Mouse (Mus musculus): ENCODE results near the gene Dgkb.

Gene Dgkb

DNA sequence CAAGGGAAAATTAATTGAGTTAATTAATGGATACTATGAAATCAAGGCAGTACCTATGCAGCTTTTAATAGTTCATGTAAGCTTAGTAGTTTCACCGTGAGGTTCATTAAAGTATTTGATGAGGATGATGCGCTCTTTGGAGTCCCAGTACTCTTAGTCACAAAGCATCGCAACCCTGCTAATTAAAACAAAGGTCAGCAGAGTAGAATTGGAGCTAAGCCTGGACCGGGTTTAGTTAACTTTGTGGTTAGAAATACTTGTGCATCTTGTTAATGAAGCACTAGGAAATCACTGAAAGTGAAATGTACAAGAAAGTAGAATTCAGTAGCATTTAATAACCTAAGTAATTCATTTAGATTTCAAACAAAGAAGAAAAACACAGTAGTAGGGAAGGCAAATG is 544.0 kb downstream of the Dgkb start:
- DNase-seq (ENCODE audit: low read depth in 1 of 2, low spot score in 2 of 2) = no peak

GRCm38 (mm10) chr12:38371597-38371996 is 554.1 kb downstream of the Dgkb start:
- DNase-seq (ENCODE audit: low read depth in 1 of 2, low spot score in 2 of 2) = no peak

GRCm38 (mm10) chr12:38374159-38374558 is 556.6 kb downstream of the Dgkb start:
- no peak for DNase-seq (ENCODE audit: low read depth in 1 of 2, low spot score in 2 of 2)

- no peak for DNase-seq (ENCODE audit: low read depth in 1 of 2, low spot score in 2 of 2)
These were observed 568.4 kb downstream of the Dgkb start for GRCm38 (mm10) chr12:38385942-38386341.

- DNase-seq (ENCODE audit: low read depth in 1 of 2, low spot score in 2 of 2) = no peak
These were observed 569.5 kb downstream of the Dgkb start for GRCm38 (mm10) chr12:38386991-38387390.

DNA sequence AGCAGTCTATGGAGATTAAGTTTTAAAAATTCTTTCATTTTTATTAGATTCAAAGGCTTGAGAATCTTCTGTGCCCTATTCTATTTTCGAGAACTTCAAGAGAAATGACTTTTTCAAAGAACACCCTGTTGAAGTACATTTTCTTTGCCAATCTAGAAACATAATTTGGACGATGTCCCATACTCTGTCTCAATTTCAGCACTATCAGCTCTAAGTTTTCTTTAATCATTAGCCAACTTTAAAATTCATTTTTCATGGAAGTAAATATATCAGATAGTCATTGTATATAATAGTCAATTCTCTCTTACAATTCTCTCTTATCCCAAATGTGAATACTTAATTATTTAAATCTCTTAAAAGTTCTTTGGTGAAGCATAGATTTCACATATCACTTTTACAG is 570.1 kb downstream of the Dgkb start:
- DNase-seq (ENCODE audit: low read depth in 1 of 2, low spot score in 2 of 2) = no peak

- DNase-seq (ENCODE audit: low read depth in 1 of 2, low spot score in 2 of 2) = no peak
These were observed 570.7 kb downstream of the Dgkb start for GRCm38 (mm10) chr12:38388243-38388642.

GRCm38 (mm10) chr12:38397754-38398312 is 580.3 kb downstream of the Dgkb start:
- DNase-seq (ENCODE audit: low read depth in 1 of 2, low spot score in 2 of 2) = no peak

DNA sequence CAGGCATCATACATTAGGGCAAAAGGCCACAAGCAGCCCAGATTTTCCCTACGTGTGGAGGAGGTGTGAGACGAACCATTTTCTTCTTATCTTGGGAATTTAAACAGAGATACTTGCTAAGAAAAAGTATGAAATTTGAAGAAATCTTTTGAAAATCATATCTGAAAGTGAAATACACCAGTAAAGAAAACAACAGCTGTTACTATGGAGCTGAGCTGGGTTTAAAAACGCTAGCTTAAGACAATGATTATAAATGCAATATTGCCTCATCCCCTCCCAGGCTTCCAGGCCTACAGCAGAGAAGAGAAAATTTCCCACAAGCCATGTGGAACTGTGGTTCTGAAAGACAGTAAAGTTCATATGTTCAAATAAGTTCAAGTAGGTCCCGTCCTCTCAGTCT is 582.6 kb downstream of the Dgkb start:
- DNase-seq (ENCODE audit: low read depth in 1 of 2, low spot score in 2 of 2) = no peak

GRCm38 (mm10) chr12:38435364-38436130 is 618.0 kb downstream of the Dgkb start:
- DNase-seq (ENCODE audit: low read depth in 1 of 2, low spot score in 2 of 2) = no peak

GRCm38 (mm10) chr12:38436131-38436436 is 618.6 kb downstream of the Dgkb start:
- DNase-seq (ENCODE audit: low read depth in 1 of 2, low spot score in 2 of 2) = no peak

DNA sequence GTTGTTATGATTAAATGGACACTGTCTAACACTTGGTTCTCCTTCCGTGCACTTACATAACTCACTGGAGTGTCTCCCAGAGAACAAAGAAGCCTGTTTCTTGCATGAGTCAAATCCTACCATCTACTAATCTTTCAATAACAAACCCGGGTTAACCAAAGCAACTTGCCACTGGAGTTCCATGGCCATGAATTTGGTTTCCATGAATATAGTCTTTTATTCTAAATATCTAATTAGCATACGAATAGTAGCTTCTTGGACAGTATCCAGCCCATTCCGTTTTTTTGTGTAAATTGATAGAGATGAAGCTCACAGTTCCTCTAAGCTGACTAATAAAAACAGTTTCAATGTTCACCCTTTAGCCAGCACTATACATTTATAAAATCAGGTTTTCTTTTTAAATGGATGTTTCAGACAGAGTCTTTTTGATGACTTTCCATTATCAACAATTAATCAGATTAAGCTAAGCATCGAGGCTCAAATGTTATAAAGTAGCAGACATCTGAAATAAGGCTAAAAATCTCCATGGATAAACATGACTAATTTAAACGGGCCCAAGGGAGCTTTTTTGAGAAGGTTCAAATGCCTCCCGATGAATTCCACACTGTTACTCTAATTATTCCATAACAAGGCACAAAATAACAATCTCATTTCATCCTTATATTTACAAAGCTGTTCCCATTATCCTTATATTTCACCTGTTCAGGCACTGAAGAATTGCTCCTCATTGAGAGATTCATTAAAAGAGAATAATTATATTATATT is 633.0 kb downstream of the Dgkb start:
- no peak for DNase-seq (ENCODE audit: low read depth in 1 of 2, low spot score in 2 of 2)

GRCm38 (mm10) chr12:38451677-38452076 is 634.2 kb downstream of the Dgkb start:
- DNase-seq (ENCODE audit: low read depth in 1 of 2, low spot score in 2 of 2) = no peak

GRCm38 (mm10) chr12:38468191-38468590 is 650.7 kb downstream of the Dgkb start:
- DNase-seq (ENCODE audit: low read depth in 1 of 2, low spot score in 2 of 2) = no peak

DNA sequence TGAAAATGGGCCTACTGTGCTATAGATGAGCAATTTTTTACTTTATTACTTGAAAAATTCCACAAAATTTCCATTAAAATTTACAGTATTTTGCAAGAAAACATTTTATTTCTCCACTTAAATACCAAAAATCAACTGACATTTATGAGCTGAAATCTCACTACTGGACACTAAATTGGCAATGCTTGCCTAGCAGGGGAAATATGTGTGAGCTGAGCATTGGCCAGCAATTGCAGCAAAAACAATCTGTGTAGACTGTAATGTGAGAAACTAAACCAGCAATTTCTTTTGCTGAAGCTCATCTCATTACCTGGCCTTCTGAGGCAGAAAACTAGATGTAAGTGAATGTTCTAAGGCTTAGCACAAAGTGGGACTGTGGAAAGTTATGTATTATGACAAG is 651.1 kb downstream of the Dgkb start:
- no peak for DNase-seq (ENCODE audit: low read depth in 1 of 2, low spot score in 2 of 2)

DNA sequence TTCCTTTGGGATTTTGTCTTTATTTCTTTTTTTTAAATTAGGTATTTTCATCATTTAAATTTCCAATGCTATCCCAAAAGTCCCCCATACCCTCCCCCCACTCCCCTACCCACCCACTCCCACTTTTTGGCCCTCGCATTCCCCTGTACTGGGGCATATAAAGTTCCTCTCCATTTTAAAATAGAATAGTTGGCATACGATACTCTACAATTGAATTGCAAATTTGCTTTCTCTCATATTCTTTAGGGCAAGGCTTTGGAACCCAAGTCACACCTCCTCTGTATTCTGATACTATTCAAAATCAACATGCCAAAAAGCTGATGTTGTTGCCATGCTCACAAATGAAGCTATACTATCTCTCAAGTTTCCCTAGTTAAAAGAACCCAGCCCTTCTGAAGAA is 679.7 kb downstream of the Dgkb start:
- no peak for DNase-seq (ENCODE audit: low read depth in 1 of 2, low spot score in 2 of 2)

- no peak for DNase-seq (ENCODE audit: low read depth in 1 of 2, low spot score in 2 of 2)
These were observed 683.4 kb downstream of the Dgkb start for GRCm38 (mm10) chr12:38500931-38501330.

GRCm38 (mm10) chr12:38508195-38508594 is 690.7 kb downstream of the Dgkb start:
- DNase-seq (ENCODE audit: low read depth in 1 of 2, low spot score in 2 of 2) = no peak

- DNase-seq (ENCODE audit: low read depth in 1 of 2, low spot score in 2 of 2) = no peak
These were observed 727.9 kb downstream of the Dgkb start for GRCm38 (mm10) chr12:38545431-38545830.

- no peak for DNase-seq (ENCODE audit: low read depth in 1 of 2, low spot score in 2 of 2)
These were observed 759.6 kb downstream of the Dgkb start for GRCm38 (mm10) chr12:38577141-38577540.

- no peak for DNase-seq (ENCODE audit: low read depth in 1 of 2, low spot score in 2 of 2)
These were observed 761.8 kb downstream of the Dgkb start for GRCm38 (mm10) chr12:38579191-38579817.

DNA sequence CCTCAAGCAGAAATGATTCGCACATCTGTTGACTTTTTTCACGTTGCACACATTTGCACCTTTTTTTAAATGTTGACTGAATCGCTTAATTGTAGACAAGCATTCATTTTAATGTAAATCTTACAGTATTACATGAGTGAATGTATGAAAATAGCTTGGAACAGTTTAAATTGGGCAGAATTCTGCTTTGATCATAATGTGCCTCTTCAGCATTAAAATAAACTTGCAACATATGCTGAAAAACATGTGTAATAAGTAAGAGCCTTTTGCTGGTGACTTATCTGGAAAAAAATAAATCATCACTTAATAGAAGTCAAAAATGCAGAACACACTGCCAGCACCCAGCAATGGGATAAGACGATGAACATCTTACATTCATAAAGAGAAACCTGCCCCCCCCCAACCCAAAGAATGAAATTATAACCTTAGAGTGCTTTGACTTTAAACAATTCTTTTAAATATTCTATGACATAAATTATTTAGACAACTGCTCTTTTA is 768.9 kb downstream of the Dgkb start:
- no peak for DNase-seq (ENCODE audit: low read depth in 1 of 2, low spot score in 2 of 2)
